Mouse (Mus musculus): ENCODE measurements around the gene Tm6sf1. TPM values are rescaled to one million over a fixed set of nuclear protein-coding genes. Genes with fewer than 3 reads are reported as not detected.
A peak's percentile ranks its signal among the peaks of the same experiment; 100 is the strongest.

Gene Tm6sf1
- total and polyA plus RNA-seq, 3 experiments: 0.28 to 0.93 (median 0.57) TPM

DNA sequence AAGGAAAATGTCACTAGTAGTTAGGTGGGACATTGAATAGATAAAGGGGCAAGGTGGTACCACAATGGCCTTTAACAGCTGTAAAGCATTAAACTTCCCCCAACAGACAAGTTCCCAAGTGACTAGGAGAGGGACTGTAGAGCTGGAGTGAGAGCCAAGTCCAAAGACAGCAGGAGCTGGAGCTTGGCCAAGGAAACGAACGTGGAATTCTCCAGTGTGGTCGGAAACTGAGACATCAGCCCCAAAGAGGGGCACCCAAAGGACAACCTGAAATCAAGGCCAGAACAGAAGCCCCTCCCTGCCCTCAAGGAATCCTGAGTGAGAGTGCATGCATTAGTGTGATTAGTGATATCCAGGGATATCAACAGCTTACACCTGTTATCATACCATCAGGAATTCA is 33.4 kb upstream of the Tm6sf1 start:
- no peaks in the 10 kb centered on the region for H3K9me3 ChIP-seq (replicated peaks; ENCODE audit: low read length)
- no peak overlapping the region for H3K27ac ChIP-seq (ENCODE audit: insufficient read depth, low read depth)
- peaks cover 8 to 38% of the 10 kb centered on the region in 2 experiments for H3K4me1 ChIP-seq (ENCODE audit: control insufficient read depth in 1 of 2, insufficient read depth in 2 of 2)
- peaks cover 0 to 17% of the 10 kb centered on the region in 2 experiments for H3K36me3 ChIP-seq (replicated peaks in 1 of 2; ENCODE audit: control insufficient read depth in 1 of 2, insufficient read depth in 1 of 2, low read length in 1 of 2)
- in situ Hi-C loops (cut with MboI; ENCODE audit: low pct_ligation_motif_present, low pct_unique_long_range_greater_than_20kb, low sequenced_read_pairs) (no loop called here), dilution Hi-C loops (cut with MboI; ENCODE audit: extremely low pct_ligation_motif_present, extremely low pct_unique_long_range_greater_than_20kb, low sequenced_read_pairs) (no loop called here)
- no peaks in the 10 kb centered on the region for H3K27me3 ChIP-seq (replicated peaks)
- TF ChIP-seq GABPA (IDR thresholded peaks at IDR 0.05; ENCODE audit: insufficient replicate concordance, low read depth, low read length): no peak
- no peak for TF ChIP-seq ZC3H11A (IDR thresholded peaks at IDR 0.05; ENCODE audit: low read depth, low read length)
- TF ChIP-seq NRF1 (IDR thresholded peaks at IDR 0.05; ENCODE audit: low read depth, low read length): no peak
- TF ChIP-seq MAZ (IDR thresholded peaks at IDR 0.05; ENCODE audit: low read depth, low read length): no peak
- TF ChIP-seq MXI1 (IDR thresholded peaks at IDR 0.05; ENCODE audit: low read depth, low read length): no peak
- TF ChIP-seq ELF1 (IDR thresholded peaks at IDR 0.05; ENCODE audit: low read depth, low read length): no peak
- TF ChIP-seq HCFC1 (IDR thresholded peaks at IDR 0.05; ENCODE audit: low read depth, low read length): no peak
- no peak for TF ChIP-seq SMC3 (IDR thresholded peaks at IDR 0.05; ENCODE audit: low read depth, low read length)
- TF ChIP-seq POLR2A (IDR thresholded peaks at IDR 0.05; ENCODE audit: low read depth, low read length): no peak
- TF ChIP-seq RCOR1 (conservative IDR thresholded peaks at IDR 0.05; ENCODE audit: low read depth, low read length): no peak
- TF ChIP-seq MAX (IDR thresholded peaks at IDR 0.05; ENCODE audit: low read length): no peak
- no peak overlapping the region for H3K9ac ChIP-seq (ENCODE audit: insufficient read depth, low read depth)
- no peak overlapping the region for H3K4me2 ChIP-seq (ENCODE audit: insufficient read depth, low read depth, poor library complexity, severe bottlenecking)
- no peak for DNase-seq (ENCODE audit: extremely low read depth)
- H3K79me2 ChIP-seq (replicated peaks; ENCODE audit: control insufficient read depth, extremely low read depth, insufficient read depth, poor library complexity, severe bottlenecking): peaks cover 52% of the 10 kb centered on the region
- no peak overlapping the region for H3K4me3 ChIP-seq (replicated peaks in 1 of 3; ENCODE audit: low read depth in 2 of 3, low read length in 2 of 3, poor library complexity in 1 of 3)

DNA sequence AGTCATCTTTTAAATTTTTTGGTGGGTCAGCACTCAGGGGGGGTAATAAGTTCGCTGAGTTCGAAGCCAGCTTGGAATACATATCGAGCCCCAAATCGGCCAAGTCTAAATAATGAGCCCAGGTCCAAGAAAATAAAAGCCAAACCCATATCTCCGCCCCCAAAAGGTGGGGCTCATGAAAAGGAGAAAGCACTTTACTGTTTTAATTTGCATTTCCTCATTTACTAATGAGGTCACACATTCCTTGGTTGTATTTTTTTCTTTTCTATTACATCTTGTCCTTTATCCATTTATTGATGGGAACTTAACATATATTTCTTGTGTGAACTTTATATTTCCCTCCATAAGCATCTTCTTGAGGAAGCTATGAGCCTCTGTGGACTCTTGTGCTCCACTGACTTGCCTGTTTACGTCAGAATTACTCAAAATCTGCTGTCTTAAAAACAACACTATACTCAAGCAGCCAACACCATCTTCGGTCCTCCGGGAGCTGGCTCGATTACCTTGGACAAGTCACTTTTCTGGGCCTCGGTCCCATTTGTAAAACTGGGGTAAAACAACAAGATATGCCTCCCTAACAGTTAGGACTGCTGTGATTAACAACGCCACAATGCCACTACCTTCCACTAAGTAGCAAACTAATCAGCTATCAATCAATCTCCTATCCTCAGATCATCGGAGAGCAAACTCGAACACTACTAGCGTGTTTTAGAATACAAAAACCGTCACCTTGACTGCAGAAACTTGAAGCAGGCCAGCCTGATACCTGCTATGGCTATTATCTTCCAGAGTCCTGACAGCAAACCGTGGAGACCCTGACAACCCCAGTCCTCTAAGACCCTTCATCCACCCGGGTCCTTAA is 30.8 kb upstream of the Tm6sf1 start:
- Histone ChIP-seq H3K27ac (ENCODE audit: insufficient read depth, low read depth) (peak overlapping the region; percentile 64), H3K9ac (ENCODE audit: insufficient read depth, low read depth) (peak overlapping the region; percentile 71), H3K36me3 (replicated peaks in 1 of 2; ENCODE audit: control insufficient read depth in 1 of 2, insufficient read depth in 1 of 2, low read length in 1 of 2) (peaks cover 0 to 17% of the 10 kb centered on the region in 2 experiments), H3K4me2 (ENCODE audit: insufficient read depth, low read depth, poor library complexity, severe bottlenecking) (peak overlapping the region; percentile 77), H3K9me3 (replicated peaks; ENCODE audit: low read length) (no peaks in the 10 kb centered on the region), H3K79me2 (replicated peaks; ENCODE audit: control insufficient read depth, extremely low read depth, insufficient read depth, poor library complexity, severe bottlenecking) (peaks cover 46% of the 10 kb centered on the region), H3K27me3 (replicated peaks) (no peaks in the 10 kb centered on the region), H3K4me1 (ENCODE audit: control insufficient read depth in 1 of 2, insufficient read depth in 2 of 2) (peaks cover 8 to 38% of the 10 kb centered on the region in 2 experiments), H3K4me3 (replicated peaks in 1 of 3; ENCODE audit: low read depth in 2 of 3, low read length in 2 of 3, poor library complexity in 1 of 3) (peak overlapping the region; percentile 76 to 89 (median 86))
- DNase-seq (ENCODE audit: extremely low read depth): peak; percentile 72
- no peak for TF ChIP-seq IRF4 (IDR thresholded peaks at IDR 0.05; ENCODE audit: low read depth, low read length)
- TF ChIP-seq JUND (conservative IDR thresholded peaks at IDR 0.05; ENCODE audit: low read depth, low read length): 0 out of 2 replicates have a peak, but pooled peaks have one; percentile 17
- TF ChIP-seq TBP (conservative IDR thresholded peaks at IDR 0.05; ENCODE audit: low read depth, low read length): no peak; the same call in 1 of the 2 replicates
- TF ChIP-seq SIN3A (IDR thresholded peaks at IDR 0.05; ENCODE audit: low read length): peak; percentile 55
- TF ChIP-seq RAD21 (IDR thresholded peaks at IDR 0.05; ENCODE audit: low read depth, low read length): no peak
- 0 out of 2 replicates have a peak, but pooled peaks have one; percentile 17 for TF ChIP-seq MYC (IDR thresholded peaks at IDR 0.05; ENCODE audit: low read depth, low read length)
- no peak for TF ChIP-seq NRF1 (IDR thresholded peaks at IDR 0.05; ENCODE audit: low read depth, low read length)
- no peak for TF ChIP-seq SMC3 (IDR thresholded peaks at IDR 0.05; ENCODE audit: low read depth, low read length)
- peak; percentile 64 for TF ChIP-seq ELF1 (IDR thresholded peaks at IDR 0.05; ENCODE audit: low read depth, low read length)
- no peak for TF ChIP-seq ETS1 (conservative IDR thresholded peaks at IDR 0.05; ENCODE audit: low read depth, low read length)
- peak; percentile 57; the same call in 1 of the 2 replicates for TF ChIP-seq ZNF384 (IDR thresholded peaks at IDR 0.05; ENCODE audit: low read depth, low read length)
- TF ChIP-seq CHD1 (IDR thresholded peaks at IDR 0.05; ENCODE audit: low read depth, low read length): peak; percentile 73; the same call in 1 of the 2 replicates
- TF ChIP-seq E2F4 (IDR thresholded peaks at IDR 0.05; ENCODE audit: insufficient replicate concordance, low read depth, low read length): no peak
- in situ Hi-C loops (cut with MboI; ENCODE audit: low pct_ligation_motif_present, low pct_unique_long_range_greater_than_20kb, low sequenced_read_pairs): no loop called here
- dilution Hi-C loops (cut with MboI; ENCODE audit: extremely low pct_ligation_motif_present, extremely low pct_unique_long_range_greater_than_20kb, low sequenced_read_pairs): no loop called here

All from CH12.LX (cell line).